Mouse (Mus musculus): ENCODE data around the gene Unc13d.
A peak's percentile ranks its signal among the peaks of the same experiment; 100 is the strongest.
"Not testable (repeated sequence)": the region's sequence is repeated elsewhere in the genome, so short reads cannot be mapped to it uniquely, and the experiment has no call there.

Gene Unc13d

DNA sequence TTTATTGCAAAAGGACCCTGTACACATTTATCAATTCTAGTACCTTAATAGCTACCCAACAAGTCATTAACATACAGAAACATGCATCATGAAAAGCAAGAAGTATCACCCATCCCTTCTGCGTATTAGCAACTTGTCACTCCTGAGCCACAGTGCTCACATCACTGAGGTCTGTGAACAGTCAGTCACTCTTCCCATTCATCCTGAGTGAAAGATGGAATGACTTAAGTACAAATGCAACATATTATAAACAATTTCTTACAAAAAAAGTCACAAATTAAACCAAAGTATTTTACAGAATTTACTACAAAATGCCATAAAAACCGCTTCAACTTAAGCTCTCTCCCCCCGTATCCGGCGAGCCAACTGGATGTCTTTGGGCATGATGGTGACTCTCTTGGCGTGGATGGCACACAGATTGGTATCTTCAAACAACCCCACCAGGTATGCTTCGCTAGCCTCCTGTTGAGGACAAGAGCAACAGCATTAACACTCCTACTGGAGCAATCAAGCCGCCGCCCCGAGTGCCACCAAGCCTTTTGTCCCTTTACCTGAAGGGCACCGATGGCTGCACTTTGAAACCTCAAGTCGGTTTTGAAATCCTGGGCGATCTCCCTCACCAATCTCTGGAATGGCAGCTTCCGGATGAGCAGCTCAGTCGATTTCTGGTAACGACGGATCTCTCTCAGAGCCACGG is 54.5 kb downstream of the Unc13d start:
- not testable (repeated sequence) for DNase-seq (ENCODE audit: extremely low spot score, low spot score)

DNA sequence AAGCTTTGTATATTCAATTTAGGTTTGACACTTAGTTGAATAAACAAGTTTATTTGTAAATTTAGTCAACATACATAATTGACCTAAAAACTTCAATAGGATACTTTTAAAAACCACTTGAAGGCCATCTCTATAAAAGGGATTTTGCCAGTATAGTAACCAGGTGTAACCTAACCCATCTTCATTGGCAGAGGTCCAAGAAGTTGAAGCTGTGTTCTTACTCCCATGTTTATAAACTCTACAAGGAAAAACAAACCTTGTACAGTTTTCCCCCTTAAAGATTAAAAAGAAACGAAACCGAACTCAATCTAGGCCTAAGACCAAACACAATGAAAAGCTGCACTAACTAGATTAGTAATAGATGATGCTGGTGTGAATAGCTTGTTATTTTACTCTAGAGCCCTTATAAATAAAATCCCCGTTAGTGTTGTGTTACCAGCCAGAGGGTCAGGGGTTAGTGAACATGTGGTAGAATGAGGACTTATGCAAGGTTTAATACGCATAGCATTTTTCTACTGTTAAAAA is 55.4 kb downstream of the Unc13d start:
- DNase-seq (ENCODE audit: extremely low spot score, low spot score): no peak

DNA sequence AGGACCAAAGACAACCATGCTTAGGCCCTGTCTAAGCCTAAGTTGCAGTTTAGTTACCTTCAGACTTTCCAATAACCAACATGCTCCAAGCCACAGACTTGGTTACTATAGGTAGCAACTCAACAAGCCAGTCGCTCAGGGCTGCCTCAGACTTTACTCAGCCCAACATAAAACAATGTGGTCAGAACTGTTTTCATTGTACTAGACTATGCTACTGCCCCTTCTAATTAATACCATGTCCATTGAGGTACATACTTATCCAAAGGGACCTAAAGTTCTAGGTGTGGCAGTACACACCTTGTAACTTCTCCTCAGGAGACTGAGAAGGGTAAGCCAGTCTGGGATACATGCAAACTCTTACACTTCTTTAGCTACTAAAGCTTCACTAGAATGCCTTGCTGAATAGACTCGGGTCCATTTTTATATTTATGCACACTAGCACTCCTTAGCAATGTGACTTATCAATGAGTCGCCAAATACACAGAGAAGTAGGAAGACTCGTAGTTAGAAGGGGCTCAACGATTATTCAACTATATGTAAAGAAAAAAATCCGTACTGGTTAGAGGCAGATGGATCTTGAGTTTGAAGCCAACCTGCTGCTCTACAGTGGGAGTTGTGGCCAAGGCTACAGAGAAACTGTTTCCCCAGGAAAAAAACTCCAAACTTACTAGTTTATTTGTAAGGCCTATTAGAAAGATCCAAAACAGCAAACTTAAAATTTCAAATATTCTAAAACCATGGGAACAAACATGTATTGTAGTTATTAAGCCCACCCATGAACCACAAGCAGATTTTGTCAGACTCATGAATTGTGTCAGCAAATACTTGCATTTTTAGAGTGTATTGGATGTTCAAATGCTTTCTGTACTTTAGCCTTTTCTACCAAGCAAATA is 56.2 kb downstream of the Unc13d start:
- no peak for DNase-seq (ENCODE audit: extremely low spot score, low spot score)

DNA sequence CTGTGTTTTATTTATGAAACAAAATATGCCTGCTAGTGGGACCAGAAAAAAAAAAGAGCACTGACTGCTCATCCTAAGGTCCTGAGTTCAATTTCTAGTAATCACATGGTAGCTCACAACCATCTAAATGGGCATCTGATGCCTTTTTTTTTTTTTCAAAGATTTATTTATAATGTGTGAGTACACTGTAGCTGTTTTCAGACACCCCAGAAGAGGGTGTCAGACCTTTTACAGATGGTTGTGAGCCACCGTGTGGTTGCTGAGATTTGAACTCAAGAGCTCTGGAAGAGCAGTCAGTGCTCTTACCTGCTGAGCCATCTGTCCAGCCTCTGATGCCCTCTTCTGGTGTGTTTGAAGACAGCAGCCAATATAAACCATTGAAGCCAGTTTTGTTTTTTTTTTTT is 57.2 kb downstream of the Unc13d start:
- no peak for DNase-seq (ENCODE audit: extremely low spot score, low spot score)

DNA sequence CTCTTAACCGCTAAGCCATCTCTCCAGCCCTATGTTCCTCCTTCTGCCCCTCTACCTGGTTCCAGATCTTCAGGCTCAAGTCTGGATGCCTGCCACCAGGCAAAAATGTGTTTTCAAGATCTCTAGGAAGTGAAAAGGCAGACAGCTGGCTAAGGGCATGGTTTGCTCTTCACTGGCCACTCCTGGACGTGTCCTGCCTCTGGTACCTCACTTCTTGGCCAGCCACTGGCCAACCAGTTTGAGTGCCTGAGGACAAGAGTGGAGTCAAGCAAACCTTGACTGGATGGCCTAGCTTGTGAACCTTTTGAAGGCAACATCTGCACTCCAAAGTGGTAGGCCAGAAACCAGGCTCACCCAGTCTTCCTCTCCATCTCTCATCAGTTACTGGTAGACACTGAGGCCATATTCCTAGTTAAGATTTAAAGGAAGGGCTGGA is 57.8 kb downstream of the Unc13d start:
- no peak for DNase-seq (ENCODE audit: extremely low spot score, low spot score)

DNA sequence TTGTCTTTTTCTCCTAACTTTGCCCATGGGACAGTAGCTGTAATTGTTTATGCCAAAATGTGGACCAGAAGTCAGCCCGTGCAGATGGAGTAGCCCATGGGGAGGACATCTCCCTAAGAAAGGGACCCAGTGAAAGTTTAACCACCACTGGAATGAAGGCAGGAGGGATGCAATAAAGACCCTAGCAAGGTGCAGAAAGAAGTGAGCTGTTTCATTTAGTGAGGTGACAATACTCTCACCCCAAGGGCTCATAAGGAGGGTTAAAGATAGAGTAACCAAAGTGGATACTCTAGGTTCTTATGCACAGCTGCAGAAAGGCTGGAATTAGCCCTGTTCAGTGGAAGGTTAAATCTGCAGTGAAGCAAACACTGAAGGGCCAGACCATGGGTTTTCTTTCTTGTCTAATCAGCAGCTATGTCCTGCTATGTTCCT is 58.4 kb downstream of the Unc13d start:
- no peak for DNase-seq (ENCODE audit: extremely low spot score, low spot score)

DNA sequence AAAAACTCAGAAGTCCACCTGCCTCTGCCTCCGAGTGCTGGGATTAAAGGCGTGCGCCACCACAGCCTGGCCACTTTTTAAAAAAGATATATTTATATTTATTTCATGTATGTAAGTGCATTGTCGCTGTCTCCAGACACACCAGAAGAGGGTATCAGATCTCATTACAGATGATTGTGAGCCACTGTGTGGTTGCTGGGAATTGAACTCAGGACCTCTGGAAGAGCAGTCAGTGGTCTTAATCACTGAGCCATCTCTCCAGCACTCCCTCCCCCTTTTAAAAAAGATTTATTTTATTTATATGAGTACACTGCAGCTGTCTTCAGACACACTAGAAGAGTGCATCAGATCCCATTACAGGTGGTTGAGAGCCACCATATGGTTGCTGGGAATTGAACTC is 58.9 kb downstream of the Unc13d start:
- not testable (repeated sequence) for DNase-seq (ENCODE audit: extremely low spot score, low spot score)

DNA sequence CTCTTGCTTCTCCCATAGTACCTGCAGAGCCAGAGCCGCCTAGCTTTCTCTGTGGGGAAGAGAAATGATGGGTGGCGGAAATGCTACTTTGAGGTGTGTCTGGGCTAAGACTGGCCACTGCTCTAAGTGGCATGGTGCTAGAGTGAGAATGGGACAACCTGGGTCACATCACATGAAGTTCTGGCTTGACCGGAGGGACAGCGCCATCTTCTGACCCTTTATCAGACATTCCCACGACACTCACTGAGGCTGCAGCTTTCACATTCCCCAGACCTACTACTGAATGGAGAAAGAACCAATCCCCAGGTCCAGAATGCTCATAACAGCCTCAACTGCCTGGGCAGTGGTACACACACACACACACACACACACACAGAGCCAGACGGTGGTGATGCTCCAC is 59.7 kb downstream of the Unc13d start:
- DNase-seq (ENCODE audit: extremely low spot score, low spot score): no peak

DNA sequence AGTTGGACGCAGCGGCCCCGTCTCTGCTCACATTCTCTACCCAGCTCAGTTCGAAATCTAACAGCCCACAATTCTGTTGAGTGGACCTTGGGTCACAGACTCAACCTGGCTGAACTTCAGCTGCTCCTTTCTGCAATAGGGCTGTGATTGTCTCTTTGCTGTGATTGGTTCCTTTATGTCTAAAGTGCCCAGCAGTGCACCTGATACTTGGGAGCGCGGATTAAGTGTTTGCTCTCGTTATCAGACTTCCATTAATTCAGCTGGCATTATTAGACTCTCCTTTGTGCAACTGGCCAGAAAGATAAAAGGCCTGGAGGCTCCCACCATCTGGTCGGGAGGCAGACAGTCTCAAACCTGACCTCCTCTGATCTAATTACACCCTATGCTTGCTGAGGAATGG is 62.9 kb downstream of the Unc13d start:
- no peak for DNase-seq (ENCODE audit: extremely low spot score, low spot score)

DNA sequence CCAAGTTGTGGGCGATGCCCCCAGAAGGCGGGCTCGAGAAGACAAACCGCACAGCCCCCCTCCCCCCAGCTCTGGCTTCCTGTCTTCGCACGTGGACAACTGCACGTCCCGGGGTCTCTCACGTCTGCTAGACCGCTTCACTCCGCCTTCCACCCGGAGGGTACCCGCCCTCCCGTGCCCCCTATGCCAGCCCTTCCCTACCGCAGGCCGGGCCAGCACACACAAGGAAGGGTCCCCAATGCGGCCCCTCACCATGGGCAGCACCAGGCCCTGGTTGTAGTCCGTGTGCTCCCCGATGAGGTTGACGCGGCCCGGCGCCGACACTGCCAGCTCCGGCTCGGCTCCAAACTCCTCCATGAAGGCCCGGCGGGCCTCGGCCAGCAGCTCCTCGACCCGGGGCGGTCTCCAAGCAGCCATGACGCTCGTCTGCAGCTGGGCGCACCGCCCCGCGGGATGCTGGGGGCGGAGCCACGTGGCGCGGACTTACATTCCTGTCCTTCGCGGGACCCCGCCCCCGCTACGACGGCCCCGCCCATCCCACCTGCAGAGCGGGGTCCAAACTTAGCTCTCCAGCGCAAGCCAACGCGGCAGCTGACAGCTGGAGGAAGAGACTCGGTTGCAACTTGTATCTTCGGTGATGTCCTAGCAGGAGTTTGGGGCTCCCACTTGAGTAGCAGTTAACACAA is 65.4 kb downstream of the Unc13d start, which contains the start of gene Galk1:
TSS of gene Galk1 (minus strand) at position 458 of the 686 bp plus-strand sequence.
- DNase-seq (ENCODE audit: extremely low spot score, low spot score): peak; percentile 91
